Mouse (Mus musculus) embryonic facial prominence, embryonic 10.5 days (tissue): Measurements from ENCODE around the gene Prdm11. TPM values are rescaled to one million over a fixed set of nuclear protein-coding genes. Genes with fewer than 3 reads are reported as not detected.

ENCODE experiments used
- DNase-seq: peaks from one replicate; pipeline ENCODE4 v3.0.0-alpha.2; 2017; ENCODE audit warnings: low spot score
- H3K27ac ChIP-seq: fragments of 300-500 bp; sonication (generic); replicated peaks from 2 replicates; pipeline ENCODE4 v1.5.1; 2016; ENCODE audit warnings: mild to moderate bottlenecking
- H3K27me3 ChIP-seq: fragments of 300-500 bp; sonication (generic); replicated peaks from 2 replicates; pipeline ENCODE4 v1.6.1; 2016; ENCODE audit warnings: low read depth, mild to moderate bottlenecking; ENCODE audit not compliant: poor library complexity, severe bottlenecking
- H3K36me3 ChIP-seq: fragments of 300-500 bp; sonication (generic); replicated peaks from 2 replicates; pipeline ENCODE4 v1.6.1; 2016; ENCODE audit warnings: mild to moderate bottlenecking, moderate library complexity
- H3K4me1 ChIP-seq: fragments of 300-500 bp; sonication (generic); 2 replicates; pipeline ENCODE4 v1.6.1; 2016
- H3K4me3 ChIP-seq: fragments of 300-500 bp; sonication (generic); 2 replicates; pipeline ENCODE4 v1.5.1; 2016; ENCODE audit warnings: mild to moderate bottlenecking, moderate library complexity
- H3K9me3 ChIP-seq: fragments of 300-500 bp; sonication (generic); 2 replicates; pipeline ENCODE4 v1.6.1; 2016; ENCODE audit warnings: mild to moderate bottlenecking
- WGBS: fragments of 180-500 bp; shearing (Covaris S2); methylation state at CpG from one replicate; pipeline ENCODE4 v1.1.7; 2016; 5-methylcytosine and 5-hydroxymethylcytosine counted together
- polyA plus RNA-seq: library from polyadenylated mRNA; unstranded; fragments of >200 nt; fragmentation: Nextera tagmentation; extraction: Ambion mirVana; gene quantifications from 2 replicates; pipeline ENCODE4 v1.2.1, GENCODE M21; 2016

Gene Prdm11
- 2.9 and 3.5 TPM in 2 replicates for polyA plus RNA-seq

GRCm38 (mm10) chr2:93045818-93046508, at the start of gene Prdm11:
TSS of gene Prdm11 (minus strand) at chr2:93046167.
- Histone ChIP-seq H3K4me1 (peaks cover 53% of the 10 kb centered on the region), H3K36me3 (peaks cover 5% of the 10 kb centered on the region), H3K27me3 (peaks cover 6% of the 10 kb centered on the region), H3K27ac (peak within 1 kb of the TSS; percentile 99), H3K9me3 (no peaks in the 10 kb centered on the region), H3K4me3 (peak within 1 kb of the TSS; percentile 84)
- peak; percentile 74 for DNase-seq
- WGBS = under 1% methylated on average over 90 of the region's 90 CpGs

- Histone ChIP-seq H3K36me3 (no peaks in the 10 kb centered on the region), H3K4me3 (no peak overlapping the region), H3K27ac (no peak overlapping the region), H3K4me1 (peaks cover 26% of the 10 kb centered on the region), H3K9me3 (no peaks in the 10 kb centered on the region), H3K27me3 (peaks cover 27% of the 10 kb centered on the region)
- no peak for DNase-seq
- 96% methylated on average over 2 of the region's 2 CpGs for WGBS
These were observed 46.4 kb upstream of the Prdm11 start for GRCm38 (mm10) chr2:93092347-93092746.

- Histone ChIP-seq H3K9me3 (no peaks in the 10 kb centered on the region), H3K4me3 (no peak overlapping the region), H3K36me3 (no peaks in the 10 kb centered on the region), H3K27me3 (peaks cover 27% of the 10 kb centered on the region), H3K27ac (peak overlapping the region; percentile 40), H3K4me1 (peaks cover 26% of the 10 kb centered on the region)
- WGBS = 45% methylated on average over 2 of the region's 2 CpGs
- DNase-seq = no peak
These were observed 45.7 kb upstream of the Prdm11 start for GRCm38 (mm10) chr2:93091679-93092078.

- no peak for DNase-seq
- no peaks in the 10 kb centered on the region for H3K9me3 ChIP-seq
- H3K36me3 ChIP-seq = no peaks in the 10 kb centered on the region
- WGBS = 80% methylated on average over 7 of the region's 7 CpGs
- H3K27me3 ChIP-seq = peaks cover 40% of the 10 kb centered on the region
- no peak overlapping the region for H3K4me3 ChIP-seq
- H3K27ac ChIP-seq = no peak overlapping the region
- H3K4me1 ChIP-seq = peaks cover 31% of the 10 kb centered on the region
These were observed 43.6 kb upstream of the Prdm11 start for GRCm38 (mm10) chr2:93089379-93090089.

GRCm38 (mm10) chr2:93088006-93088405, 42.0 kb upstream of the Prdm11 start:
- H3K9me3 ChIP-seq = no peaks in the 10 kb centered on the region
- no peak overlapping the region for H3K27ac ChIP-seq
- 73% methylated on average over 7 of the region's 7 CpGs for WGBS
- no peak overlapping the region for H3K4me3 ChIP-seq
- peaks cover 36% of the 10 kb centered on the region for H3K27me3 ChIP-seq
- DNase-seq = no peak
- no peaks in the 10 kb centered on the region for H3K36me3 ChIP-seq
- peaks cover 40% of the 10 kb centered on the region for H3K4me1 ChIP-seq

- 70% methylated on average over 8 of the region's 8 CpGs for WGBS
- no peak for DNase-seq
These were observed 39.5 kb upstream of the Prdm11 start for GRCm38 (mm10) chr2:93085291-93086027.

GRCm38 (mm10) chr2:93084481-93084880, 38.5 kb upstream of the Prdm11 start:
- Histone ChIP-seq H3K4me1 (peaks cover 44% of the 10 kb centered on the region), H3K27ac (no peak overlapping the region), H3K36me3 (no peaks in the 10 kb centered on the region), H3K9me3 (no peaks in the 10 kb centered on the region), H3K27me3 (peaks cover 13% of the 10 kb centered on the region; the same call in 1 of the 2 replicates), H3K4me3 (no peak overlapping the region)
- WGBS = 86% methylated on average over 5 of the region's 5 CpGs
- no peak for DNase-seq

More at GRCm38 (mm10) chr2:93085291-93086027, 39.5 kb upstream of the Prdm11 start:
- no peak overlapping the region for H3K27ac ChIP-seq
- H3K27me3 ChIP-seq = peaks cover 22% of the 10 kb centered on the region; the same call in 1 of the 2 replicates
- no peaks in the 10 kb centered on the region for H3K36me3 ChIP-seq
- H3K9me3 ChIP-seq = no peaks in the 10 kb centered on the region
- no peak overlapping the region for H3K4me3 ChIP-seq
- peaks cover 47% of the 10 kb centered on the region for H3K4me1 ChIP-seq

GRCm38 (mm10) chr2:93083317-93083716, 37.4 kb upstream of the Prdm11 start:
- Histone ChIP-seq H3K27ac (no peak overlapping the region), H3K4me3 (no peak overlapping the region), H3K4me1 (peaks cover 44% of the 10 kb centered on the region), H3K27me3 (peaks cover 13% of the 10 kb centered on the region; the same call in 1 of the 2 replicates), H3K9me3 (no peaks in the 10 kb centered on the region), H3K36me3 (no peaks in the 10 kb centered on the region)
- WGBS = 64% methylated on average over 4 of the region's 4 CpGs
- no peak for DNase-seq

GRCm38 (mm10) chr2:93082846-93083245, 36.9 kb upstream of the Prdm11 start:
- Histone ChIP-seq H3K4me1 (peaks cover 44% of the 10 kb centered on the region), H3K9me3 (no peaks in the 10 kb centered on the region), H3K27me3 (peaks cover 13% of the 10 kb centered on the region; the same call in 1 of the 2 replicates), H3K4me3 (no peak overlapping the region), H3K27ac (no peak overlapping the region; the same call in 1 of the 2 replicates), H3K36me3 (no peaks in the 10 kb centered on the region)
- 61% methylated on average over 3 of the region's 3 CpGs for WGBS
- DNase-seq = no peak

GRCm38 (mm10) chr2:93080871-93081608, 35.1 kb upstream of the Prdm11 start:
- no peaks in the 10 kb centered on the region for H3K9me3 ChIP-seq
- WGBS = 51% methylated on average over 5 of the region's 5 CpGs
- H3K36me3 ChIP-seq = no peaks in the 10 kb centered on the region
- H3K4me3 ChIP-seq = no peak overlapping the region
- H3K27me3 ChIP-seq = peaks cover 13% of the 10 kb centered on the region; the same call in 1 of the 2 replicates
- DNase-seq = no peak
- H3K27ac ChIP-seq = peak overlapping the region; percentile 19; the same call in 1 of the 2 replicates
- peaks cover 48% of the 10 kb centered on the region for H3K4me1 ChIP-seq

- no peaks in the 10 kb centered on the region for H3K36me3 ChIP-seq
- WGBS = 91% methylated on average over 4 of the region's 4 CpGs
- H3K4me3 ChIP-seq = no peak overlapping the region
- DNase-seq = no peak
- H3K4me1 ChIP-seq = peaks cover 42% of the 10 kb centered on the region
- no peak overlapping the region for H3K27ac ChIP-seq
- H3K27me3 ChIP-seq = 0 out of 2 replicates have a peak, but pooled peaks cover 8% of the 10 kb centered on the region
- H3K9me3 ChIP-seq = no peaks in the 10 kb centered on the region
These were observed 33.4 kb upstream of the Prdm11 start for GRCm38 (mm10) chr2:93079394-93079793.

GRCm38 (mm10) chr2:93076578-93076955, 30.6 kb upstream of the Prdm11 start:
- 75% methylated on average over 6 of the region's 6 CpGs for WGBS
- peak overlapping the region; percentile 44; the same call in 1 of the 2 replicates for H3K27ac ChIP-seq
- H3K27me3 ChIP-seq = peaks cover 14% of the 10 kb centered on the region; the same call in 1 of the 2 replicates
- no peak for DNase-seq
- no peaks in the 10 kb centered on the region for H3K36me3 ChIP-seq
- no peak overlapping the region for H3K4me3 ChIP-seq
- peaks cover 21% of the 10 kb centered on the region for H3K4me1 ChIP-seq
- H3K9me3 ChIP-seq = no peaks in the 10 kb centered on the region
